Mouse (Mus musculus) neural tube, embryonic 15.5 days (tissue): ENCODE measurements around the gene Park7. TPM values are rescaled to one million over a fixed set of nuclear protein-coding genes. Genes with fewer than 3 reads are reported as not detected.

Experiments used
- ATAC-seq: fragments of 200-750 bp; cut with Nextera tagmentation; 2 replicates; pipeline ENCODE4 v1.8.0; 2017; ENCODE audit warnings: mild to moderate bottlenecking, moderate TSS enrichment, moderate library complexity; ENCODE audit not compliant: low FRiP score
- H3K27ac ChIP-seq: fragments of 300-500 bp; sonication (generic); replicated peaks from 2 replicates; pipeline ENCODE4 v1.5.1; 2015; ENCODE audit warnings: mild to moderate bottlenecking, inconsistent platforms
- H3K27me3 ChIP-seq: fragments of 300-500 bp; sonication (generic); replicated peaks from 2 replicates; pipeline ENCODE4 v1.6.1; 2015; ENCODE audit warnings: inconsistent platforms
- H3K36me3 ChIP-seq: fragments of 300-500 bp; sonication (generic); 2 replicates; pipeline ENCODE4 v1.6.1; 2015; ENCODE audit warnings: inconsistent platforms
- H3K4me1 ChIP-seq: fragments of 300-500 bp; sonication (generic); 2 replicates; pipeline ENCODE4 v1.6.1; 2015; ENCODE audit warnings: inconsistent platforms
- H3K4me2 ChIP-seq: fragments of 300-500 bp; sonication (generic); 2 replicates; pipeline ENCODE4 v1.6.1; 2015; ENCODE audit warnings: inconsistent platforms, mild to moderate bottlenecking, moderate library complexity
- H3K4me3 ChIP-seq: fragments of 300-500 bp; sonication (generic); replicated peaks from 2 replicates; pipeline ENCODE4 v1.5.1; 2015; ENCODE audit warnings: mild to moderate bottlenecking, inconsistent platforms
- H3K9ac ChIP-seq: fragments of 300-500 bp; sonication (generic); replicated peaks from 2 replicates; pipeline ENCODE4 v1.6.1; 2015; ENCODE audit warnings: mild to moderate bottlenecking, inconsistent platforms
- H3K9me3 ChIP-seq: fragments of 300-500 bp; sonication (generic); replicated peaks from 2 replicates; pipeline ENCODE4 v1.6.1; 2016; ENCODE audit warnings: inconsistent platforms
- WGBS: fragments of 180-500 bp; shearing (Covaris S2); methylation state at CpG from one replicate; pipeline ENCODE4 v1.1.7; 2015; ENCODE audit warnings: mixed read lengths; 5-methylcytosine and 5-hydroxymethylcytosine counted together
- polyA plus RNA-seq: library from polyadenylated mRNA; unstranded; fragments of >200 nt; fragmentation: Nextera tagmentation; extraction: Ambion mirVana; gene quantifications from 2 replicates; pipeline ENCODE4 v1.2.1, GENCODE M21; 2015

The Park7 gene
- 384 and 410 TPM in 2 replicates for polyA plus RNA-seq

- 0% methylated on average over 48 of the region's 48 CpGs for WGBS
- Histone ChIP-seq H3K27ac (peak within 1 kb of the TSS; percentile 90), H3K27me3 (no peaks in the 10 kb centered on the region), H3K4me1 (peaks cover 23% of the 10 kb centered on the region), H3K9ac (peak within 1 kb of the TSS; percentile 79), H3K9me3 (no peaks in the 10 kb centered on the region), H3K4me2 (peak within 1 kb of the TSS; percentile 71), H3K4me3 (peak within 1 kb of the TSS; percentile 78), H3K36me3 (no peaks in the 10 kb centered on the region)
- peak; percentile 89 for ATAC-seq
Observed at GRCm38 (mm10) chr4:150914290-150914733, at the start of gene Park7, which contains the start of gene Tnfrsf9. Gene Park7 (minus strand): TSS chr4:150914437. Gene Tnfrsf9 (plus strand): TSS chr4:150914562.

GRCm38 (mm10) chr4:150963711-150964110, 49.5 kb upstream of the Park7 start:
- no peak overlapping the region for H3K27ac ChIP-seq
- H3K36me3 ChIP-seq = no peaks in the 10 kb centered on the region
- no peak overlapping the region for H3K9ac ChIP-seq
- WGBS = 83% methylated on average over 2 of the region's 2 CpGs
- no peak for ATAC-seq
- H3K4me3 ChIP-seq = no peak overlapping the region
- H3K27me3 ChIP-seq = no peaks in the 10 kb centered on the region
- peaks cover 5% of the 10 kb centered on the region; the same call in 1 of the 2 replicates for H3K4me1 ChIP-seq
- no peak overlapping the region for H3K4me2 ChIP-seq
- H3K9me3 ChIP-seq = no peaks in the 10 kb centered on the region

GRCm38 (mm10) chr4:150962231-150962630, 48.0 kb upstream of the Park7 start:
- Histone ChIP-seq H3K4me2 (no peak overlapping the region), H3K9ac (no peak overlapping the region), H3K27ac (no peak overlapping the region), H3K9me3 (no peaks in the 10 kb centered on the region), H3K4me1 (peaks cover 8% of the 10 kb centered on the region; the same call in 1 of the 2 replicates), H3K4me3 (no peak overlapping the region), H3K27me3 (no peaks in the 10 kb centered on the region), H3K36me3 (no peaks in the 10 kb centered on the region)
- no peak for ATAC-seq
- 71% methylated on average over 6 of the region's 6 CpGs for WGBS

DNA sequence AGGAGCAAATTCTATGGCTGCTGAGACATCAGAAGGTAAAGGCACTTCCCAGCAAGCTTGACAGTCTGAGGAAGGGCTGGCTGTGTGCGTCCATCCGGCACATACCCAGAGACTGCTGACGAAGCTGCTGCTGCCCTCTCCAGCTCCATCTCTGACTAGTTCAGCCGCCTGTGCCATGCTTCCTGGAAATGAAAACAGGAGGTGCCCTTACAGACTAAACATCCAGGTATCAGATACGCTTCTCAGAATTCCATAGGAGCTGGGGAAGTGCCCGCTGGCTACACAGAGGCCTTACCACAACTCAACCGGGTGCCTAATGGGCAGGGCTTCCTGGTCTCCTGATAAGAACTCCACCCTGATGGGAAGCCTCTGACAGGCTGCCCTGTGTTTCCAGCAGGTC, 44.3 kb upstream of the Park7 start:
- Histone ChIP-seq H3K27ac (no peak overlapping the region), H3K4me1 (peaks cover 13% of the 10 kb centered on the region), H3K9me3 (no peaks in the 10 kb centered on the region), H3K27me3 (no peaks in the 10 kb centered on the region), H3K4me2 (no peak overlapping the region), H3K9ac (no peak overlapping the region), H3K36me3 (no peaks in the 10 kb centered on the region), H3K4me3 (no peak overlapping the region)
- WGBS = 81% methylated on average over 7 of the region's 7 CpGs
- ATAC-seq = no peak

DNA sequence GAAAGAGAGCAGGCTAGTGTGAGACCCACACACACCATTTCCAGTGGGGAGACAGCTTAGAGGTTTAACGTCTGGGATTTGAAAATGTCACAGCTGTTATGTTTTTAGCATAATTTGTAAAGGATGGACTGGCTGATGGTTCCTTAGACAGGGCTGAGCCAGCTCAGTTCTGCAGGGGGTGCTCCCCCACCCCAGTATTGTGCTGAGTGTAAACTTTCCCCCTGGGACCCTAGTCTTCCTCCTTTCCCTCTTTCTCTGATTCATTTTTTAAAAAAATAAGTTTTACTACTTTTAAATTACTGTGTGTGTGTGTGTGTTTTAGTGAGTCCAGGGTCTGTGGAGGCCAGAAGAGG, 42.8 kb upstream of the Park7 start:
- WGBS = 25% methylated on average over 1 of the region's 1 CpGs
- H3K27ac ChIP-seq = peak overlapping the region; percentile 70

DNA sequence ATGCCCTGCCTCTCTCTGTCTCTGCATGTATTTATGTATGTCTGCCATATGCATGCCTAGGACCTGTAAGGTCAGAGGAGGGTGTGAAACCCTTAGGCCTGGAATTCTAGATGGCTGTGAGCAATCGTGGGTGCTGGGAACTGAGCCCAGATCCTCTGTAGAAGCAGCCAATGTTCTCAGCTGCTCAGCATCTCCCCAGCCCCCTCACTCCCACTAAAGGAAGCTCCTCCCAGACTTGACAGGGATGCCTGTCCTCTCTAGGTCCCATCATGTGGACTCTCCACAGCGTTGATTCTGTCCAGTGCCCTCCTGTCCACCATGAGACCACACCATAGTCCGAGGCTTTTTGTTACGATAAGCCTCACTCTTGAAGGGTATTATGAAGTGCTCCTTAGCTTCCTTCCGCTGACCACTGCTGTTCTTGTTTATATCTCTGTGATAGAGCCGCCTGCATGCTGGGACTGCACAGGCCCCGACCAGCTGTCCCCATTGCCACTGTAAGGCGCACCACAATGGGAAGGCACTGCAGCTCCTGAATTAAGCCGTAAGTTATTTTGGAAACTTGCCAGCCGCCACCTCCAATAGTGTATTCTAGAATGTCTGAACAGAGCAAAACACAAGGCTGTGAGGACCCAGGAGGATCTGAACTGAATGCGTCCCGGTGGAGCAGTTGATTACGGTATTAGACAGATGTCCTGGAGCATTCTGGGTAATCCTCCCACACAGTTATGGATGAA, 42.3 kb upstream of the Park7 start:
- peak overlapping the region; percentile 25; the same call in 1 of the 2 replicates for H3K4me2 ChIP-seq
- 0 out of 2 replicates have a peak overlapping the region, but pooled peaks have one; percentile 1 for H3K9ac ChIP-seq
- 31% methylated on average over 13 of the region's 13 CpGs for WGBS

More for the DNA sequence above, 42.8 kb upstream of the Park7 start:
- peak overlapping the region; percentile 25; the same call in 1 of the 2 replicates for H3K4me2 ChIP-seq
- no peaks in the 10 kb centered on the region for H3K36me3 ChIP-seq
- 0 out of 2 replicates have a peak overlapping the region, but pooled peaks have one; percentile 1 for H3K9ac ChIP-seq
- H3K4me1 ChIP-seq = peaks cover 13% of the 10 kb centered on the region
- ATAC-seq = no peak; the same call in 1 of the 2 replicates
- H3K4me3 ChIP-seq = no peak overlapping the region
- no peaks in the 10 kb centered on the region for H3K9me3 ChIP-seq
- H3K27me3 ChIP-seq = no peaks in the 10 kb centered on the region

GRCm38 (mm10) chr4:150950972-150951371, 36.7 kb upstream of the Park7 start:
- Histone ChIP-seq H3K36me3 (no peaks in the 10 kb centered on the region), H3K27ac (no peak overlapping the region), H3K27me3 (no peaks in the 10 kb centered on the region), H3K4me3 (no peak overlapping the region), H3K4me2 (no peak overlapping the region), H3K4me1 (no peaks in the 10 kb centered on the region), H3K9me3 (no peaks in the 10 kb centered on the region), H3K9ac (no peak overlapping the region)
- no peak for ATAC-seq
- WGBS = 88% methylated on average over 10 of the region's 10 CpGs

More for the DNA sequence above, 42.3 kb upstream of the Park7 start:
- H3K4me1 ChIP-seq = peaks cover 13% of the 10 kb centered on the region
- no peaks in the 10 kb centered on the region for H3K27me3 ChIP-seq
- no peaks in the 10 kb centered on the region for H3K9me3 ChIP-seq
- peak overlapping the region; percentile 70 for H3K27ac ChIP-seq
- H3K4me3 ChIP-seq = no peak overlapping the region
- H3K36me3 ChIP-seq = no peaks in the 10 kb centered on the region
- peak; percentile 86 for ATAC-seq

GRCm38 (mm10) chr4:150944707-150945106, 30.5 kb upstream of the Park7 start:
- no peaks in the 10 kb centered on the region for H3K4me1 ChIP-seq
- no peaks in the 10 kb centered on the region for H3K27me3 ChIP-seq
- 96% methylated on average over 7 of the region's 7 CpGs for WGBS
- H3K4me3 ChIP-seq = no peak overlapping the region
- no peak overlapping the region for H3K4me2 ChIP-seq
- no peak overlapping the region for H3K9ac ChIP-seq
- no peak for ATAC-seq
- H3K36me3 ChIP-seq = no peaks in the 10 kb centered on the region
- H3K9me3 ChIP-seq = no peaks in the 10 kb centered on the region
- H3K27ac ChIP-seq = no peak overlapping the region

DNA sequence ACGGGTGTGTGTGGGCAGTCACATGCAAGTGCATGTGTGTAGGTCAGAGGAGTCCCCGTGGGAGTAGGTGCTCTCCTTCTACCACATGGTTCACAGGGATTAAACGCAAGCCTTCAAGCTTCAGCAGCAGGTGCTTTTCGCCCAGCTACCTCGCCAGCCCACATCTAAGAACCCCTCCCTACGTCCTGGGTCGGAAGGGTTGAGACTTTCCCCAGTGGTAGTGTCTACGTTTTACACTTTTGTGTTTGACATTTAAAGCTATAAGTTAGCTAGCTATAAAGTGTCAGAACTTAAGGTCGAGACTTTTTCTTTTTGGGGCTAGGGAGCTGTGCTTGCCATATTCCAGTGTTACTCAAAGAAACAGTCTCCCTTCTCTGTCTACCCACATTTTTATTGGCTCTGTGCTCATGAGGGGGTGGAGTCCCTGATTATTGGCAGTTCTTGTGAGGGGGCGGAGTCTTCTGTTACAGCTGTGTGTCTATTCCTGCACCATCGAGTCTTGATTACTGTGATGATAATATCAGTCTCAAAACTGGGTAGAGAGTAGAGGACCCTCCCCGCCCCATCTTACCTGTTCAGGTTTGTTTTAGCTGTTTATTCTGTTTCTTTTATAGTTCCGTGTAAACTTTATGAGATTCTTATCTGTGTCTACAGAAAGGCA, 25.9 kb upstream of the Park7 start:
- H3K27me3 ChIP-seq = no peaks in the 10 kb centered on the region
- H3K4me1 ChIP-seq = no peaks in the 10 kb centered on the region
- 65% methylated on average over 13 of the region's 13 CpGs for WGBS
- no peak overlapping the region for H3K4me3 ChIP-seq
- no peaks in the 10 kb centered on the region for H3K36me3 ChIP-seq
- no peaks in the 10 kb centered on the region for H3K9me3 ChIP-seq
- H3K27ac ChIP-seq = no peak overlapping the region
- ATAC-seq = no peak
- no peak overlapping the region for H3K4me2 ChIP-seq
- H3K9ac ChIP-seq = no peak overlapping the region

- H3K4me3 ChIP-seq = no peak overlapping the region
- no peaks in the 10 kb centered on the region for H3K36me3 ChIP-seq
- no peaks in the 10 kb centered on the region for H3K27me3 ChIP-seq
- no peaks in the 10 kb centered on the region for H3K9me3 ChIP-seq
- H3K4me1 ChIP-seq = no peaks in the 10 kb centered on the region
- no peak overlapping the region for H3K27ac ChIP-seq
- peak overlapping the region; percentile 28 for H3K4me2 ChIP-seq
- H3K9ac ChIP-seq = no peak overlapping the region
- no peak for ATAC-seq
- 64% methylated on average over 14 of the region's 14 CpGs for WGBS
Observed at GRCm38 (mm10) chr4:150938063-150938452, 23.8 kb upstream of the Park7 start.

- no peak overlapping the region for H3K9ac ChIP-seq
- no peak overlapping the region for H3K27ac ChIP-seq
- no peaks in the 10 kb centered on the region for H3K9me3 ChIP-seq
- H3K4me1 ChIP-seq = no peaks in the 10 kb centered on the region
- 78% methylated on average over 16 of the region's 16 CpGs for WGBS
- H3K4me2 ChIP-seq = peak overlapping the region; percentile 28
- H3K36me3 ChIP-seq = no peaks in the 10 kb centered on the region
- no peaks in the 10 kb centered on the region for H3K27me3 ChIP-seq
- no peak overlapping the region for H3K4me3 ChIP-seq
- no peak for ATAC-seq
Observed at GRCm38 (mm10) chr4:150937293-150938062, 23.2 kb upstream of the Park7 start.
